ENCODE assay signal across 12 mouse cellular contexts in genomic region chr14:22576441-22576840, GRCm38 (mm10).
DNase-seq lines count a peak whose midpoint lies in the region; ATAC-seq lines count a peak whose summit lies in the region.
"Had no signal": no experiment of that assay in that cellular context is flagged by ENCODE, and none has a peak within 500 bp of the region (broad histone marks: within the 10 kb centered on the region; RNA-seq: fewer than 3 reads in every experiment).

No protein-coding gene starts in this region.

- 0 out of 2 replicates have a peak overlapping the region, but pooled peaks have one; percentile 35 for H3K27ac ChIP-seq in forebrain, embryonic 10.5 days
- no peak overlapping the region for H3K27ac ChIP-seq in forebrain, embryonic 11.5 days (ENCODE audit: low read depth, low read length)
- peak overlapping the region; percentile 62; the same call in 1 of the 2 replicates for H3K27ac ChIP-seq in embryonic facial prominence, embryonic 13.5 days
- H3K27ac ChIP-seq in limb, embryonic 10.5 days = peak overlapping the region; percentile 66
- H3K27ac ChIP-seq: liver, embryonic 12.5 days had no signal

- no peak overlapping the region for H3K9ac ChIP-seq in forebrain, embryonic 11.5 days (ENCODE audit: low read length)
- H3K9ac ChIP-seq in embryonic facial prominence, embryonic 13.5 days = no peak overlapping the region
- H3K9ac ChIP-seq: liver, embryonic 12.5 days had no signal

- 31% methylated on average over 6 of the region's 6 CpGs for WGBS in forebrain, embryonic 10.5 days
- 23% methylated on average over 6 of the region's 6 CpGs for WGBS in forebrain, embryonic 11.5 days
- 37% methylated on average over 6 of the region's 6 CpGs for WGBS in embryonic facial prominence, embryonic 13.5 days
- 28% methylated on average over 6 of the region's 6 CpGs for WGBS in limb, embryonic 10.5 days

- no peak for ATAC-seq in forebrain, embryonic 11.5 days (replicated peaks; ENCODE audit: low FRiP score)
- ATAC-seq in embryonic facial prominence, embryonic 13.5 days (ENCODE audit: insufficient number of reproducible peaks, insufficient read depth, low FRiP score, low TSS enrichment, low read depth) = no peak
- ATAC-seq: liver, embryonic 12.5 days had no signal

- H3K4me3 ChIP-seq in forebrain, embryonic 10.5 days = no peak overlapping the region
- H3K4me3 ChIP-seq in forebrain, embryonic 11.5 days (ENCODE audit: low read depth, low read length) = no peak overlapping the region
- H3K4me3 ChIP-seq in embryonic facial prominence, embryonic 13.5 days = no peak overlapping the region
- no peak overlapping the region for H3K4me3 ChIP-seq in limb, embryonic 10.5 days
- H3K4me3 ChIP-seq: liver, embryonic 12.5 days had no signal

- no peaks in the 10 kb centered on the region for H3K9me3 ChIP-seq in forebrain, embryonic 10.5 days
- no peaks in the 10 kb centered on the region for H3K9me3 ChIP-seq in forebrain, embryonic 11.5 days (ENCODE audit: control insufficient read depth, low read length)
- H3K9me3 ChIP-seq in embryonic facial prominence, embryonic 13.5 days = no peaks in the 10 kb centered on the region
- H3K9me3 ChIP-seq in limb, embryonic 10.5 days (replicated peaks) = no peaks in the 10 kb centered on the region
- H3K9me3 ChIP-seq: liver, embryonic 12.5 days had no signal

- no peaks in the 10 kb centered on the region for H3K36me3 ChIP-seq in forebrain, embryonic 10.5 days (replicated peaks)
- H3K36me3 ChIP-seq in forebrain, embryonic 11.5 days (ENCODE audit: control insufficient read depth, insufficient read depth, low read length) = no peaks in the 10 kb centered on the region
- no peaks in the 10 kb centered on the region for H3K36me3 ChIP-seq in embryonic facial prominence, embryonic 13.5 days
- no peaks in the 10 kb centered on the region for H3K36me3 ChIP-seq in limb, embryonic 10.5 days
- H3K36me3 ChIP-seq: liver, embryonic 12.5 days had no signal

- H3K4me1 ChIP-seq in forebrain, embryonic 10.5 days = peaks cover 62% of the 10 kb centered on the region
- peaks cover 17% of the 10 kb centered on the region for H3K4me1 ChIP-seq in forebrain, embryonic 11.5 days (replicated peaks; ENCODE audit: control insufficient read depth, insufficient read depth, low read length)
- H3K4me1 ChIP-seq in embryonic facial prominence, embryonic 13.5 days = peaks cover 45% of the 10 kb centered on the region
- H3K4me1 ChIP-seq in limb, embryonic 10.5 days = peaks cover 68% of the 10 kb centered on the region
- H3K4me1 ChIP-seq: liver, embryonic 12.5 days had no signal

- no peak for DNase-seq in forebrain, embryonic 10.5 days (ENCODE audit: extremely low spot score, low spot score)
- no peak for DNase-seq in forebrain, embryonic 11.5 days (ENCODE audit: low spot score)
- peak; percentile 45 for DNase-seq in kidney, adult 9 months
- DNase-seq in limb, embryonic 10.5 days (ENCODE audit: low spot score) = peak; percentile 36
- DNase-seq in frontal cortex, postnatal 14 days (ENCODE audit: low spot score in 2 of 2) = no peak
- DNase-seq in liver = no peak
- no peak for DNase-seq in left cerebral cortex, adult 8-10 months (ENCODE audit: low spot score in 2 of 2)
- DNase-seq: cerebellum, adult 18-20 months; gastrocnemius, postnatal 10 days; heart, postnatal 4 days had no signal

- H3K4me2 ChIP-seq in forebrain, embryonic 11.5 days (ENCODE audit: low read depth, low read length, severe bottlenecking) = no peak overlapping the region
- H3K4me2 ChIP-seq in embryonic facial prominence, embryonic 13.5 days = no peak overlapping the region
- H3K4me2 ChIP-seq: liver, embryonic 12.5 days had no signal

- H3K27me3 ChIP-seq in forebrain, embryonic 10.5 days (ENCODE audit: poor library complexity, severe bottlenecking) = peaks cover 91% of the 10 kb centered on the region
- peaks cover 7% of the 10 kb centered on the region for H3K27me3 ChIP-seq in forebrain, embryonic 11.5 days (ENCODE audit: control insufficient read depth, insufficient read depth, low read length)
- H3K27me3 ChIP-seq in embryonic facial prominence, embryonic 13.5 days = 0 out of 2 replicates have a peak, but pooled peaks cover 5% of the 10 kb centered on the region
- H3K27me3 ChIP-seq in limb, embryonic 10.5 days (ENCODE audit: low read depth, poor library complexity, severe bottlenecking) = peaks cover 55% of the 10 kb centered on the region
- H3K27me3 ChIP-seq: liver, embryonic 12.5 days had no signal

Comparison
In these comparisons a context has a peak if more than half of its experiments do, and no peak if none do; other contexts are left out.
1. DNase-seq: peak in kidney, adult 9 months (single experiment) and limb, embryonic 10.5 days (single experiment); none in forebrain, embryonic 10.5 days (single experiment), forebrain, embryonic 11.5 days (single experiment), frontal cortex, postnatal 14 days (0 of 2), liver (single experiment) and left cerebral cortex, adult 8-10 months (0 of 2).